Mouse (Mus musculus) urinary bladder, postnatal 25 days (tissue): ENCODE measurements at regions not wholly inside any gene's neighbourhood (a gene's known extent, or its start where the extent isn't known, plus 50 kb on each side); places are given as distances from the start of the nearest gene placed in this dataset.

Experiments used
- DNase-seq: peaks from one replicate; pipeline ENCODE4 v3.0.0; 2022; ENCODE audit warnings: low spot score

GRCm38 (mm10) chr4:87665149-87665548 lies 368.0 kb downstream of the Mllt3 start:
- DNase-seq: no peak

GRCm38 (mm10) chr4:87662876-87663275 lies 370.3 kb downstream of the Mllt3 start:
- no peak for DNase-seq

- no peak for DNase-seq
Observed at GRCm38 (mm10) chr4:87658316-87658715, 374.8 kb downstream of the Mllt3 start.

GRCm38 (mm10) chr4:87657855-87658254 lies 375.3 kb downstream of the Mllt3 start:
- DNase-seq: no peak

- DNase-seq: no peak
Observed at GRCm38 (mm10) chr4:87653440-87654165, 379.6 kb downstream of the Mllt3 start.

- no peak for DNase-seq
Observed at GRCm38 (mm10) chr4:87652314-87652934, 380.7 kb downstream of the Mllt3 start.

- DNase-seq: no peak
Observed at GRCm38 (mm10) chr4:87651275-87651674, 381.9 kb downstream of the Mllt3 start.

GRCm38 (mm10) chr4:87650837-87651236 lies 382.3 kb downstream of the Mllt3 start:
- no peak for DNase-seq

GRCm38 (mm10) chr4:87650393-87650792 lies 382.8 kb downstream of the Mllt3 start:
- DNase-seq: no peak

- no peak for DNase-seq
Observed at GRCm38 (mm10) chr4:87648919-87649318, 384.2 kb downstream of the Mllt3 start.

- DNase-seq: peak; percentile 14
Observed at GRCm38 (mm10) chr4:87647932-87648911, 384.9 kb downstream of the Mllt3 start.

GRCm38 (mm10) chr4:87642002-87642401 lies 391.2 kb downstream of the Mllt3 start:
- DNase-seq: no peak

GRCm38 (mm10) chr4:87641551-87641950 lies 391.6 kb downstream of the Mllt3 start:
- DNase-seq: no peak

GRCm38 (mm10) chr4:87638380-87638646 lies 394.9 kb downstream of the Mllt3 start:
- no peak for DNase-seq

GRCm38 (mm10) chr4:87637629-87638379 lies 395.4 kb downstream of the Mllt3 start:
- DNase-seq: no peak

GRCm38 (mm10) chr4:87611116-87611515 lies 380.8 kb upstream of the Slc24a2 start:
- DNase-seq: no peak

- no peak for DNase-seq
Observed at GRCm38 (mm10) chr4:87593644-87594043, 363.4 kb upstream of the Slc24a2 start.

- no peak for DNase-seq
Observed at GRCm38 (mm10) chr4:87590797-87591196, 360.5 kb upstream of the Slc24a2 start.

GRCm38 (mm10) chr4:87578164-87578563 lies 347.9 kb upstream of the Slc24a2 start:
- DNase-seq: no peak

- DNase-seq: no peak
Observed at GRCm38 (mm10) chr4:87570950-87571349, 340.7 kb upstream of the Slc24a2 start.

GRCm38 (mm10) chr4:87570470-87570891 lies 340.2 kb upstream of the Slc24a2 start:
- no peak for DNase-seq

GRCm38 (mm10) chr4:87566616-87567015 lies 336.3 kb upstream of the Slc24a2 start:
- DNase-seq: no peak
